Mouse (Mus musculus) heart, embryonic 14.5 days (tissue): ENCODE results near the gene Ndufb4. TPM values are rescaled to one million over a fixed set of nuclear protein-coding genes. Genes with fewer than 3 reads are reported as not detected.
"Not testable (repeated sequence)": the region's sequence is repeated elsewhere in the genome, so short reads cannot be mapped to it uniquely, and the experiment has no call there.

ENCODE experiments used
- ATAC-seq: fragments of 200-750 bp; cut with Nextera tagmentation; 2 replicates; pipeline ENCODE4 v1.8.0; 2017; ENCODE audit warnings: low read depth, moderate TSS enrichment; ENCODE audit not compliant: insufficient number of reproducible peaks, insufficient read depth, low FRiP score
- H3K27ac ChIP-seq, 2 experiments: fragments of 200-500 bp in 1 of 2; fragments of 300-500 bp in 1 of 2; sonication (generic) in 1 of 2; replicated peaks in 1 of 2; 2 replicates each; pipeline ENCODE4 v1.5.1; 2012 to 2014; ENCODE audit warnings: low read depth in 2 of 2, low read length in 2 of 2, control low read depth in 1 of 2, mild to moderate bottlenecking in 1 of 2, mixed read lengths in 1 of 2; ENCODE audit not compliant: control insufficient read depth in 1 of 2, insufficient read depth in 1 of 2
- H3K27me3 ChIP-seq: fragments of 300-500 bp; sonication (generic); 2 replicates; pipeline ENCODE4 v1.6.1; 2014; ENCODE audit warnings: mild to moderate bottlenecking, low read length, control low read depth; ENCODE audit not compliant: control insufficient read depth, insufficient read depth
- H3K36me3 ChIP-seq: fragments of 300-500 bp; sonication (generic); 2 replicates; pipeline ENCODE4 v1.6.1; 2014; ENCODE audit warnings: mild to moderate bottlenecking, control low read depth, low read length, mixed read lengths; ENCODE audit not compliant: control insufficient read depth, insufficient read depth
- H3K4me1 ChIP-seq, 2 experiments: fragments of 200-500 bp in 1 of 2; fragments of 300-500 bp in 1 of 2; sonication (generic) in 1 of 2; 2 replicates each; pipeline ENCODE4 v1.6.1; 2012 to 2014; ENCODE audit warnings: low read length in 2 of 2, control low read depth in 1 of 2, mixed read lengths in 1 of 2; ENCODE audit not compliant: control insufficient read depth in 2 of 2, insufficient read depth in 2 of 2
- H3K4me2 ChIP-seq: fragments of 300-500 bp; sonication (generic); 2 replicates; pipeline ENCODE4 v1.6.1; 2014; ENCODE audit warnings: mild to moderate bottlenecking, low read length
- H3K4me3 ChIP-seq, 2 experiments: fragments of 200-500 bp in 1 of 2; fragments of 300-500 bp in 1 of 2; sonication (generic) in 1 of 2; 2 replicates each; pipeline ENCODE4 v1.5.1; 2012 to 2014; ENCODE audit warnings: low read length in 2 of 2, mild to moderate bottlenecking in 2 of 2, control low read depth in 1 of 2, low read depth in 1 of 2, moderate library complexity in 1 of 2; ENCODE audit not compliant: control insufficient read depth in 1 of 2, insufficient read depth in 1 of 2
- H3K9ac ChIP-seq: fragments of 300-500 bp; sonication (generic); 2 replicates; pipeline ENCODE4 v1.6.1; 2014; ENCODE audit warnings: mild to moderate bottlenecking, low read length
- H3K9me3 ChIP-seq: fragments of 300-500 bp; sonication (generic); 2 replicates; pipeline ENCODE4 v1.6.1; 2016; ENCODE audit warnings: low read length, control low read depth; ENCODE audit not compliant: control insufficient read depth
- WGBS: fragments of 180-500 bp; shearing (Covaris S2); extraction: QIAGEN DNeasy Blood & Tissue Kit; methylation state at CpG from one replicate; pipeline ENCODE4 v1.1.7; 2014; 5-methylcytosine and 5-hydroxymethylcytosine counted together
- polyA plus RNA-seq: library from polyadenylated mRNA; unstranded; fragments of >200 nt; fragmentation: Nextera tagmentation; extraction: Ambion mirVana; gene quantifications from 2 replicates; pipeline ENCODE4 v1.2.1, GENCODE M21; 2014

Ndufb4 gene
- polyA plus RNA-seq, 1 experiment from 2014 or later, result 116 TPM

DNA sequence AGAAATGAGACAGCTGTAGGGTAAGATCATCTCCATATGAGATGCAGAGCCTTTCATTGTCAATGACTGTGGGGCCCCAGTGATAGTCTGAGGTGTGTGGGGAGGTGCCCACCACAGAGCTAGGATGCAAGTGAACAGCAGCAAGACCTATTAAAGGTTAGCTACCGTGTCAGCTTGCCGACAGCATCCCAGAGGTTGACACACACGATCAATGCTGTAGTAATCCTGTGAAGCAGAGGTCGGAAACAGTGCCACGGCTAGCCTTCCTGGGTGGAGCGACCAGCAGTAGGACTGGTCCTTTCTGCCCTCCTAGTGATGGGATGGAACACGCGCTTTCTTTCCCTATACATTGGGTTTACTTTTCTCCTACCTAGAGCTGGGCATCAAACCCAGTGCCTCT, 9.0 kb downstream of the Ndufb4 start:
- 87% methylated on average over 8 of the region's 8 CpGs for WGBS
- Histone ChIP-seq H3K27me3 (no peaks in the 10 kb centered on the region), H3K9me3 (no peaks in the 10 kb centered on the region), H3K4me2 (no peak overlapping the region), H3K27ac (no peak overlapping the region), H3K36me3 (peaks cover 42% of the 10 kb centered on the region), H3K9ac (no peak overlapping the region), H3K4me1 (no peaks in the 10 kb centered on the region), H3K4me3 (no peak overlapping the region)
- ATAC-seq, result no peak

DNA sequence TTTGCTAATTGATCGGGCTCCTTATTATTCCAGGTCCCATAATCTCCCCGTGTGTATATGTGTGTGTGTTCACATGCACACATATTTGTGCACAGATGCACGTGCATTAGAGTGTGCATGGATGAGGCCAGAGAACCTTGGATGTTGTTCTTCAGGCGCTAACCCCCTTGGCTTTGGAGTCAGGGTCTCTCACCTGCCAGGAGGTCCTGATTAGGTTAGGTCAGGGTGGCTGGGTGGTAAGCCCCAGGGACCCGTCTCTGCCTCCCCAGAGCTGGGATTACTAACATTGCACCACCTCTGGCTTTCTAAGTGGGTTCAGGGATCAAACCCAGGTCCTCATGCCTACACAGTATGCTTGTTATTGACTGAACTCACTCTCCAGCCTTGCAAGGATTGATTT, 9.8 kb downstream of the Ndufb4 start:
- WGBS, result 89% methylated on average over 5 of the region's 5 CpGs
- H3K4me1 ChIP-seq, result no peaks in the 10 kb centered on the region
- no peak overlapping the region for H3K9ac ChIP-seq
- H3K27ac ChIP-seq, result no peak overlapping the region
- no peak overlapping the region for H3K4me2 ChIP-seq
- no peaks in the 10 kb centered on the region for H3K27me3 ChIP-seq
- ATAC-seq, result no peak
- no peaks in the 10 kb centered on the region for H3K9me3 ChIP-seq
- no peak overlapping the region for H3K4me3 ChIP-seq
- H3K36me3 ChIP-seq, result peaks cover 42% of the 10 kb centered on the region

DNA sequence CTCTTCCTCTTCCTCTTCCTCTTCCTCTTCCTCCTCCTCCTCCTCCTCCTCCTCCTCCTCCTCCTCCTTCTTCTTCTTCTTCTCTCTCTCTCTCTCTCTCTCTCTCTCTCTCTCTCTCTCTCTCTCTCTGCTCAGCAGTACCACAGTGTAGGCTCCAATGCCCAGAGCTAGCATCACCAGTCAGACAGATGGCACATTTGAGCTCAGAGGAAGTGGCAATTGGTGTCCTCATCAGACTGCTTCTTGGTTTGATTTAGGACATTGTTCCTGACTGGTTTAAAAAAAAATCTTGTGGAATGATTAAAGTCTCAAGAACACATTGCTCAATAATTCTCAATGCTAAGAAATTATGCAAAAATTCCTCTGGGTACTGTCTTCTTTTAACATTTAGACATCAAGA, 13.7 kb downstream of the Ndufb4 start:
- H3K4me3 ChIP-seq, H3K9me3 ChIP-seq, H3K27me3 ChIP-seq, H3K9ac ChIP-seq, H3K27ac ChIP-seq, H3K36me3 ChIP-seq, H3K4me2 ChIP-seq, H3K4me1 ChIP-seq, ATAC-seq: not testable (repeated sequence)

DNA sequence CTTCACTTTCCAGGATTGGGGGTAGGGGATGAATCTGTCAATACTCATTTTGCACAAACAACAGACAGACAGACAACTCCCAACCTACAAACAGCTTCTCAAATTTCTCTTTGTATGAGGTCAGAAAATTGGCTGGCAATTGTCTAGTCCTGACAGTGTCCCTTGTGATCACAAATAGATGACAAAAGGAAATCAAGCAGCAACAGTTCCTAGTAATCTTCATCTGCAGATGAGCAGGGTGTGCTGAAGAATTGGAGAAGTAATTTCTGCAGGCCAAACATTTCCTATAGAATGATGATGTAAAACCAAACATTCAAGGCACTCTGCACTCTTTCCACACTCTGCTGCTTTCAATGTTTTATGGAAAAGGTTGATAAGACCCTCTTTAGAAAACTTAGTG, 16.5 kb downstream of the Ndufb4 start:
- ATAC-seq, result no peak
- H3K36me3 ChIP-seq, result no peaks in the 10 kb centered on the region
- H3K9ac ChIP-seq, result no peak overlapping the region
- H3K9me3 ChIP-seq, result no peaks in the 10 kb centered on the region
- no peaks in the 10 kb centered on the region for H3K27me3 ChIP-seq
- no peaks in the 10 kb centered on the region; a peak in 1 of 4 replicates for H3K4me1 ChIP-seq
- no peak overlapping the region for H3K27ac ChIP-seq
- no peak overlapping the region for H3K4me3 ChIP-seq
- H3K4me2 ChIP-seq, result no peak overlapping the region

DNA sequence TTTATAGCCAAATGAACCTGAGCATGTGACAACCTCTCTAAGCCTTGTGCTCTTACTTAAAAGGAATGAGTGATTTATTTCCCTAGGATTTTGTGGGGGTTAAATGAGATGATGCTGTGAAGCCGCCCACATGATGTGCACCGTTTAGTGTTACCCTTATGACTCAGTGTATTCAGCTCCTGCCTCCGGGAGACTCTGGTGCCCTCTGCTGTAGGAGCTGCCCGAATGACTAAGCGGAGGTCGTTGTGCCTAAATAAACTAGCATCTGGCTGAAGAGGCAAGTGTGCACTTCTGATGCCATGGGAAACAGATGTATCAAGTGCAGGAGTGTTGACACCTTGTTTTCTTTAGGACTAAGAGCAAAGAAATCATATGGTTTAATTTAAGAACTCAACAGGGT, 18.1 kb downstream of the Ndufb4 start:
- H3K4me1 ChIP-seq, result no peaks in the 10 kb centered on the region; a peak in 1 of 4 replicates
- no peak overlapping the region for H3K9ac ChIP-seq
- no peak overlapping the region for H3K4me2 ChIP-seq
- no peak overlapping the region for H3K4me3 ChIP-seq
- WGBS, result 38% methylated on average over 6 of the region's 6 CpGs
- ATAC-seq, result no peak
- no peaks in the 10 kb centered on the region for H3K9me3 ChIP-seq
- no peaks in the 10 kb centered on the region for H3K27me3 ChIP-seq
- no peaks in the 10 kb centered on the region for H3K36me3 ChIP-seq
- no peak overlapping the region for H3K27ac ChIP-seq

DNA sequence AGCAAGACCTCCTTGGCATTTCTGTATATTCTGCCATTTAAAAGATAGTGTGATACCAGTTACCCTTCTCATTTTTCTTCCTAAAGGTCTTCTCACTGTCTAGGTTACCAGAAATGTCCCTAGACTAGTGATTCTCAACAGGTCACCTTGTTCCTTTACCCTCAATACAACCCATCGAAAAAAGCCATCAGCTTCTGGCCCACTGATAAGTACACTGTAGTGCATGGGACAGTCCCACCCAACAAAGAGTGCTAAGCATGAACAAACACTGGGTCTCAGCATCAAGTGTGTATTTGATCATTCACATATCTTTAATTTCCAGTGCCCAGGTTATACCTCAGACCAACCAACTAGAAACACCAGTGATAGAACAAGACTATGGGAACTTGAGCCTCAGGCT, 19.2 kb downstream of the Ndufb4 start:
- Histone ChIP-seq H3K4me1 (no peaks in the 10 kb centered on the region; a peak in 1 of 4 replicates), H3K9ac (no peak overlapping the region), H3K4me2 (no peak overlapping the region), H3K36me3 (no peaks in the 10 kb centered on the region), H3K9me3 (no peaks in the 10 kb centered on the region), H3K27ac (no peak overlapping the region), H3K27me3 (no peaks in the 10 kb centered on the region), H3K4me3 (no peak overlapping the region)
- no peak for ATAC-seq
- 84% methylated on average over 1 of the region's 1 CpGs for WGBS

DNA sequence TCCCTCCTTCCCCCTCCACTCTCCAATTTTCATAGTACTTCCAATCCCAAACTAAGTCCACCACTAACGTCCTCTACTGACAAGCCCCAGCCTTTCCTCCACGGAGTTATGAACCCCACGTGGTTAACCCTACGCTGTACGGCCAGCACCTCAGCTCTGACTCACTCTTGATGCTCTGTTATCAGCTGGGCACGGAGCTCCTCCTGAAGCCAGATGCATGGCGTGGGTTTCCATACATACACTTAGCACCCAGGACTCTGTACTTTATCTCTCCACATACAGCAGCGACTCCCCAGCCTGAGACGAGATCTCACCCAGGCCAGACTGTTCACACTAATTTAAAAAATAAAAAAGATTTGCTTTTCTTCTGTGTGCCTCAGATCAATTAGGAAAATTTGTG, 19.7 kb downstream of the Ndufb4 start:
- no peak for ATAC-seq
- Histone ChIP-seq H3K4me3 (no peak overlapping the region), H3K4me1 (no peaks in the 10 kb centered on the region; a peak in 1 of 4 replicates), H3K27me3 (no peaks in the 10 kb centered on the region), H3K27ac (no peak overlapping the region), H3K9me3 (no peaks in the 10 kb centered on the region), H3K4me2 (peak overlapping the region; percentile 26), H3K36me3 (no peaks in the 10 kb centered on the region), H3K9ac (no peak overlapping the region)
- WGBS, result 32% methylated on average over 9 of the region's 9 CpGs

DNA sequence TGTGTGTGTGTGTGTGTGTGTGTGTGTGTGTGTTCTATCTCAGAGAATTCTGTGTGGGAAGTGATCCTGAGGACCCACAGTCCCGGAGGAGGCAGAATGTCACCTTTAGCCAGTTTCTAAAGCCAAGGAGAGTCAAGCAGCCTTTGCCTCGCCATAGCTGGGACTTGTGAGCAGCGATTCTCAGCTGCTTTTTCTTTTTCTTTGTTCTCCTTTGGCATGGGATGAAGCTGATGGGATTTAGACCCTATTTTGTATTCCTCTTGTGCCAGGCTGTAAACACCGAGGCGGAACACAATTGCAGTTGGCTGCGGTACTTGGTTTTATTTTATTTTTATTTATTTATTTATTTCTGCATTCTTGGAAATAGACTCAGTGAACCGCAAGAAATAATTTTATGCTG, 25.2 kb downstream of the Ndufb4 start:
- Histone ChIP-seq H3K27ac (no peak overlapping the region), H3K4me1 (no peaks in the 10 kb centered on the region), H3K27me3 (no peaks in the 10 kb centered on the region), H3K36me3 (no peaks in the 10 kb centered on the region), H3K4me2 (no peak overlapping the region), H3K9me3 (no peaks in the 10 kb centered on the region), H3K4me3 (no peak overlapping the region), H3K9ac (no peak overlapping the region)
- ATAC-seq, result no peak
- WGBS, result 84% methylated on average over 7 of the region's 7 CpGs
